Comparison of ENCODE assay signal across 9 mouse cellular contexts in genomic region chr9:61877373-61878112, GRCm38 (mm10). TPM values are rescaled to one million over a fixed set of nuclear protein-coding genes. Genes with fewer than 3 reads are reported as not detected.
DNase-seq lines count a peak whose midpoint lies in the region; ATAC-seq and TF ChIP-seq lines count a peak whose summit lies in the region.
"Had no signal": no experiment of that assay in that cellular context is flagged by ENCODE, and none has a peak within 500 bp of the region (broad histone marks: within the 10 kb centered on the region; RNA-seq: fewer than 3 reads in every experiment).

No protein-coding gene starts in this region.

- no peaks in the 10 kb centered on the region for H3K36me3 ChIP-seq in hindbrain, embryonic 10.5 days
- no peaks in the 10 kb centered on the region for H3K36me3 ChIP-seq in hindbrain, embryonic 16.5 days (ENCODE audit: control insufficient read depth, insufficient read depth, low read length)
- H3K36me3 ChIP-seq in forebrain, postnatal 0 days (ENCODE audit: insufficient read depth) = no peaks in the 10 kb centered on the region
- H3K36me3 ChIP-seq in limb, embryonic 12.5 days = no peaks in the 10 kb centered on the region
- H3K36me3 ChIP-seq: G1E had no signal

- peaks cover 56% of the 10 kb centered on the region for H3K4me1 ChIP-seq in hindbrain, embryonic 10.5 days (replicated peaks)
- H3K4me1 ChIP-seq in hindbrain, embryonic 16.5 days (ENCODE audit: control insufficient read depth, insufficient read depth, low read depth, low read length) = peaks cover 20% of the 10 kb centered on the region
- peaks cover 19% of the 10 kb centered on the region; the same call in 1 of the 2 replicates for H3K4me1 ChIP-seq in forebrain, postnatal 0 days (ENCODE audit: insufficient read depth)
- peaks cover 58% of the 10 kb centered on the region for H3K4me1 ChIP-seq in limb, embryonic 12.5 days (replicated peaks)

- no peaks in the 10 kb centered on the region for H3K9me3 ChIP-seq in hindbrain, embryonic 10.5 days
- no peaks in the 10 kb centered on the region for H3K9me3 ChIP-seq in hindbrain, embryonic 16.5 days (ENCODE audit: control insufficient read depth, low read length)
- H3K9me3 ChIP-seq in forebrain, postnatal 0 days (ENCODE audit: low read length) = no peaks in the 10 kb centered on the region
- no peaks in the 10 kb centered on the region for H3K9me3 ChIP-seq in limb, embryonic 12.5 days
- H3K9me3 ChIP-seq: G1E had no signal

- DNase-seq in hindbrain, embryonic 10.5 days (ENCODE audit: low spot score) = peak; percentile 43
- peak; percentile 33 for DNase-seq in WW6 (ENCODE audit: low read depth, low spot score)
- no peak for DNase-seq in forebrain, postnatal 0 days
- DNase-seq in urinary bladder, adult 2 months (ENCODE audit: low spot score) = no peak
- DNase-seq in left cerebral cortex, adult 11 months (ENCODE audit: low spot score) = no peak

- H3K27me3 ChIP-seq in hindbrain, embryonic 10.5 days (ENCODE audit: insufficient read depth, poor library complexity, severe bottlenecking) = peaks cover 15% of the 10 kb centered on the region
- H3K27me3 ChIP-seq in hindbrain, embryonic 16.5 days (replicated peaks; ENCODE audit: control insufficient read depth, insufficient read depth, low read length) = no peaks in the 10 kb centered on the region
- no peaks in the 10 kb centered on the region for H3K27me3 ChIP-seq in forebrain, postnatal 0 days (ENCODE audit: insufficient read depth, low read length)
- peaks cover 6% of the 10 kb centered on the region; the same call in 1 of the 2 replicates for H3K27me3 ChIP-seq in limb, embryonic 12.5 days

- no peak; the same call in 1 of the 2 replicates for ATAC-seq in hindbrain, embryonic 16.5 days
- no peak for ATAC-seq in forebrain, postnatal 0 days
- no peak for ATAC-seq in limb, embryonic 12.5 days (ENCODE audit: insufficient number of reproducible peaks, insufficient read depth, low FRiP score, low TSS enrichment, low read depth)
- ATAC-seq in inflammation-experienced regulatory T-cells, adult 6 months = no peak

- H3K4me2 ChIP-seq in hindbrain, embryonic 16.5 days (ENCODE audit: low read length) = no peak overlapping the region
- H3K4me2 ChIP-seq in forebrain, postnatal 0 days (ENCODE audit: low read depth) = no peak overlapping the region
- peak overlapping the region; percentile 33 for H3K4me2 ChIP-seq in limb, embryonic 12.5 days

- 21% methylated on average over 22 of the region's 22 CpGs for WGBS in hindbrain, embryonic 10.5 days
- WGBS in hindbrain, embryonic 16.5 days = 12% methylated on average over 22 of the region's 22 CpGs
- WGBS in forebrain, postnatal 0 days = 13% methylated on average over 22 of the region's 22 CpGs
- WGBS in limb, embryonic 12.5 days = 10% methylated on average over 22 of the region's 22 CpGs

- H3K27ac ChIP-seq in hindbrain, embryonic 10.5 days = peak overlapping the region; percentile 72
- H3K27ac ChIP-seq in hindbrain, embryonic 16.5 days (ENCODE audit: low read depth, low read length) = no peak overlapping the region
- H3K27ac ChIP-seq in forebrain, postnatal 0 days (ENCODE audit: low read depth, low read length) = no peak overlapping the region
- no peak overlapping the region for H3K27ac ChIP-seq in limb, embryonic 12.5 days

- peak overlapping the region; percentile 18; the same call in 1 of the 2 replicates for H3K4me3 ChIP-seq in hindbrain, embryonic 10.5 days
- no peak overlapping the region for H3K4me3 ChIP-seq in hindbrain, embryonic 16.5 days (ENCODE audit: low read length)
- H3K4me3 ChIP-seq in forebrain, postnatal 0 days (ENCODE audit: low read depth, low read length) = no peak overlapping the region
- H3K4me3 ChIP-seq in limb, embryonic 12.5 days (replicated peaks) = no peak overlapping the region

- no peak overlapping the region for H3K9ac ChIP-seq in hindbrain, embryonic 16.5 days (ENCODE audit: low read depth, low read length)
- H3K9ac ChIP-seq in forebrain, postnatal 0 days = no peak overlapping the region
- no peak overlapping the region for H3K9ac ChIP-seq in limb, embryonic 12.5 days (replicated peaks)

- peak; percentile 39 for TF ChIP-seq CTCF in forebrain, postnatal 0 days (IDR thresholded peaks at IDR 0.05; ENCODE audit: low read depth)

RNA-seq across cellular contexts. Expression of gene Rplp1, which starts 36.8 kb away (rescaled TPM):
- polyA plus RNA-seq in hindbrain, embryonic 10.5 days (2016; fragmentation: Nextera tagmentation; extraction: Ambion mirVana) = 1,078 and 1,182 TPM in 2 replicates
- polyA plus RNA-seq in hindbrain, embryonic 16.5 days (2015; fragmentation: Nextera tagmentation; extraction: Ambion mirVana) = 902 and 928 TPM in 2 replicates
- 3,281 and 3,879 TPM in 2 replicates for total RNA-seq in forebrain, postnatal 0 days (2014; rRNA removed)
- polyA plus RNA-seq in forebrain, postnatal 0 days (2015; fragmentation: Nextera tagmentation; extraction: Ambion mirVana) = 995 and 1,414 TPM in 2 replicates
- 1,045 and 1,109 TPM in 2 replicates for polyA plus RNA-seq in limb, embryonic 12.5 days (2016; fragmentation: Nextera tagmentation; extraction: Ambion mirVana)
- 6,512 and 6,766 TPM in 2 replicates for polyA plus RNA-seq in urinary bladder, adult 2 months (2012; rRNA removed)
- 1,000 to 10,000 TPM; 2,175 to 3,618 (median 3,142) TPM for polyA plus RNA-seq in inflammation-experienced regulatory T-cells, adult 6 months (2017; shearing (Covaris generic))

Comparison
In these comparisons a context has a peak if more than half of its experiments do, and no peak if none do; other contexts are left out.
1. DNase-seq: peak in hindbrain, embryonic 10.5 days (single experiment) and WW6 (single experiment); none in forebrain, postnatal 0 days (single experiment), urinary bladder, adult 2 months (single experiment) and left cerebral cortex, adult 11 months (single experiment).